Mouse (Mus musculus) hindbrain, postnatal 0 days (tissue): ENCODE data around the gene Dnajc3. TPM values are rescaled to one million over a fixed set of nuclear protein-coding genes. Genes with fewer than 3 reads are reported as not detected.

Experiments used
- ATAC-seq: fragments of 200-750 bp; cut with Nextera tagmentation; 2 replicates; pipeline ENCODE4 v1.8.0; 2017; ENCODE audit warnings: mild to moderate bottlenecking, moderate TSS enrichment, moderate library complexity
- DNase-seq: peaks from one replicate; pipeline ENCODE4 v3.0.0-alpha.2; 2015; ENCODE audit warnings: low spot score
- H3K27ac ChIP-seq: fragments of 300-500 bp; sonication (generic); 2 replicates; pipeline ENCODE4 v1.5.1; 2014; ENCODE audit warnings: mild to moderate bottlenecking
- H3K27me3 ChIP-seq: fragments of 300-500 bp; sonication (generic); 2 replicates; pipeline ENCODE4 v1.6.1; 2014; ENCODE audit warnings: low read length, mixed read lengths; ENCODE audit not compliant: insufficient read depth
- H3K36me3 ChIP-seq: fragments of 300-500 bp; sonication (generic); 2 replicates; pipeline ENCODE4 v1.6.1; 2014; ENCODE audit warnings: low read length, mixed read lengths; ENCODE audit not compliant: insufficient read depth
- H3K4me1 ChIP-seq: fragments of 300-500 bp; sonication (generic); 2 replicates; pipeline ENCODE4 v1.6.1; 2014; ENCODE audit warnings: antibody characterized with exemption, low read length, mixed read lengths; ENCODE audit not compliant: insufficient read depth
- H3K4me2 ChIP-seq: fragments of 300-500 bp; sonication (generic); 2 replicates; pipeline ENCODE4 v1.6.1; 2014; ENCODE audit warnings: low read depth, mild to moderate bottlenecking, low read length, moderate library complexity, mixed read lengths
- H3K4me3 ChIP-seq: fragments of 300-500 bp; sonication (generic); 2 replicates; pipeline ENCODE4 v1.5.1; 2014; ENCODE audit warnings: low read length
- H3K9ac ChIP-seq: fragments of 300-500 bp; sonication (generic); replicated peaks from 2 replicates; pipeline ENCODE4 v1.6.1; 2014; ENCODE audit warnings: mild to moderate bottlenecking, low read length, moderate library complexity, mixed read lengths
- H3K9me3 ChIP-seq: fragments of 300-500 bp; sonication (generic); 2 replicates; pipeline ENCODE4 v1.6.1; 2016; ENCODE audit warnings: low read length, mixed read lengths
- CTCF ChIP-seq: IDR thresholded peaks from 2 replicates; pipeline ENCODE4 v1.5.1; 2016; ENCODE audit warnings: antibody characterized with exemption, control low read depth, low read depth
- WGBS: fragments of 180-500 bp; shearing (Covaris S2); extraction: QIAGEN DNeasy Blood & Tissue Kit; methylation state at CpG from one replicate; pipeline ENCODE4 v1.1.7; 2014; 5-methylcytosine and 5-hydroxymethylcytosine counted together
- polyA plus RNA-seq: library from polyadenylated mRNA; unstranded; fragments of >200 nt; fragmentation: Nextera tagmentation; extraction: Ambion mirVana; gene quantifications from 2 replicates; pipeline ENCODE4 v1.2.1, GENCODE M21; 2015
- total RNA-seq: library from RNA; depleted of rRNA; stranded (reverse); fragments of >200 nt; gene quantifications from 2 replicates; pipeline ENCODE4 v1.2.3, GENCODE M21; 2014; rRNA removed

The Dnajc3 gene
- total RNA-seq (16.7 and 19.0 TPM in 2 replicates), polyA plus RNA-seq (22.8 and 23.2 TPM in 2 replicates)

DNA sequence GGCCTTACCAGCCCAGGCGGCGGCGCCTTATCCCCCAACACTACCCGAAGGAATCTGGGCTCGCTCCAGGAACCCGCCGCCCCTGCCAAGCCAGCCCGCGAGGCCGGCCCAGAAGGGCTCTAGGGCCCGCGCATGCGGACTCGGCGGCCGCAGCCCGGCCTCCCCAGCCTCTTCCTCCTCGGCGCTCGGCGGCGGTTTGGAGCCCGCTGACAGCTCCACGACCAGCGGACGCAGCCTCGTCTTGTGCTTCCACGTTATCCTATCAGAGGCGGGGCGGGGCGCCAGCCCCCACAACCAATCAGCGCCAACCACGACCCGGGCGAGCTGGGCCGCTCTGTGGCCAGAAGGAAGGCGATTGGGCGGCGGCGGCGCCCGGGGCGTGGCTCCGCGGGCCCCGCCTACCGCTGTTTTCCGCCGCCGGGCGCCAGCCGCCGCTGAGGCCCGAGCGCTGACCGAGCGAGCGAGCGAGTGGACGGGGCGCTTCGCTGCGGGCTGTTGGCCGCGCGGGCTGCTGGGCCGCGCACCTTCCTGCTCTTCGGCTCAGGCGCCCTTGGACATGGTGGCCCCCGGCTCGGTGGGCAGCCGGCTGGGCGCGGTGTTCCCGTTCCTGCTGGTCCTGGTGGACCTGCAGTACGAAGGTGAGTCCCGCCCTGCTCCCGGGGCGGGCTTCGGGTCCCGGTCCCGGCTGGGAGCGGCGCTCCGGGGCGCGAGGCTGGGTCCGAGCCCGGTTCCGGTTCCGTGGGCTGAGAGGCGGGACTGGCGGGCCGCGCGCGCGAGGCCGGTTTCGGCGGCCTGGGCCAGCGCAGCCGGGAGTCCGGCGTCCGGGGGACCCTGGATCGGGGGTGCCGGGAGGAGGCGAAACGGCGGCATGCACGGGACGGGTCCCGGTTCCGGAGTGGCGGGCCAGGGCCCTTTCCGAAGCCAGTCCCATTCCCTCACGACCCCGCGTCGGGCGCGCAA is at the start of gene Dnajc3:
Dnajc3 (plus strand) TSS at position 444 of the 960 bp plus-strand sequence.
- no peaks in the 10 kb centered on the region for H3K36me3 ChIP-seq
- H3K9me3 ChIP-seq = no peaks in the 10 kb centered on the region
- peak; percentile 99 for DNase-seq
- peak; percentile 100 for ATAC-seq
- H3K27ac ChIP-seq = peak within 1 kb of the TSS; percentile 86
- peak within 1 kb of the TSS; percentile 79 for H3K4me2 ChIP-seq
- TF ChIP-seq CTCF = no peak
- no peaks in the 10 kb centered on the region for H3K27me3 ChIP-seq
- peaks cover 10% of the 10 kb centered on the region for H3K4me1 ChIP-seq
- H3K4me3 ChIP-seq = peak within 1 kb of the TSS; percentile 98
- under 1% methylated on average over 106 of the region's 124 CpGs for whole genome bisulfite sequencing
- H3K9ac ChIP-seq = peak within 1 kb of the TSS; percentile 95

DNA sequence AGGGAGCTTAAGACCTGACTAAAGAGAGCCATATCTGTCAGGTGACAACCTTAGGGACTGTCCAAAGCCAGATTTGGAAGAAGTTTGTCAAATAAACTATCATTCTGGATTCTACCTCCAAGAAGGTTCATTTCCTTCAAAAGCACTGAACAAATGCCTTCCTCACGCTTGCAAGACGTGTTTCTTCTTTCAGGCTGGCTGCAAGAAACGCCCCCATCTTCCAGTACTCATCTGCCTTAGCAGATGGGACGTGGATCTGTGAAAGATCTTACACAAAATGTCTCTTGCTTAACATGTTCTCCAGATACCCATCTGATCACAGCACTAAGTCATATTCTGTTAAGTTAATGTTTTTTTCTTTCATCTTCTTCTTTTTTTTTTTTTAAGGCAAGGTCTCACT is 47.7 kb upstream of the Dnajc3 start:
- Histone ChIP-seq H3K4me3 (no peak overlapping the region), H3K9ac (no peak overlapping the region), H3K27ac (no peak overlapping the region), H3K4me2 (no peak overlapping the region), H3K36me3 (peaks cover 55% of the 10 kb centered on the region; the same call in 1 of the 2 replicates), H3K27me3 (no peaks in the 10 kb centered on the region), H3K4me1 (no peaks in the 10 kb centered on the region), H3K9me3 (no peaks in the 10 kb centered on the region)
- no peak for TF ChIP-seq CTCF
- no peak for DNase-seq
- no peak for ATAC-seq
- 92% methylated on average over 4 of the region's 4 CpGs for WGBS

- Histone ChIP-seq H3K27me3 (no peaks in the 10 kb centered on the region), H3K4me1 (no peaks in the 10 kb centered on the region), H3K9ac (no peak overlapping the region), H3K9me3 (no peaks in the 10 kb centered on the region), H3K4me3 (no peak overlapping the region), H3K36me3 (peaks cover 47% of the 10 kb centered on the region), H3K27ac (no peak overlapping the region), H3K4me2 (no peak overlapping the region)
- no peak for DNase-seq
- WGBS = 87% methylated on average over 7 of the region's 7 CpGs
- no peak for TF ChIP-seq CTCF
- ATAC-seq = no peak
Measured at GRCm38 (mm10) chr14:118895228-118895627, 42.5 kb upstream of the Dnajc3 start.

- no peak overlapping the region for H3K27ac ChIP-seq
- 92% methylated on average over 10 of the region's 10 CpGs for WGBS
- peaks cover 47% of the 10 kb centered on the region for H3K36me3 ChIP-seq
- no peak overlapping the region for H3K9ac ChIP-seq
- no peaks in the 10 kb centered on the region for H3K4me1 ChIP-seq
- TF ChIP-seq CTCF = no peak
- ATAC-seq (no peak), DNase-seq (no peak)
- no peaks in the 10 kb centered on the region for H3K27me3 ChIP-seq
- H3K9me3 ChIP-seq = no peaks in the 10 kb centered on the region
- no peak overlapping the region for H3K4me2 ChIP-seq
- H3K4me3 ChIP-seq = no peak overlapping the region
Measured at GRCm38 (mm10) chr14:118895655-118896054, 42.1 kb upstream of the Dnajc3 start.

GRCm38 (mm10) chr14:118899940-118900339 is 37.8 kb upstream of the Dnajc3 start:
- DNase-seq = no peak
- ATAC-seq = no peak
- Histone ChIP-seq H3K4me3 (no peak overlapping the region), H3K27ac (no peak overlapping the region), H3K27me3 (no peaks in the 10 kb centered on the region), H3K4me1 (no peaks in the 10 kb centered on the region), H3K9me3 (no peaks in the 10 kb centered on the region), H3K9ac (no peak overlapping the region), H3K4me2 (no peak overlapping the region), H3K36me3 (peaks cover 55% of the 10 kb centered on the region)
- 85% methylated on average over 11 of the region's 11 CpGs for WGBS
- no peak for TF ChIP-seq CTCF

- Histone ChIP-seq H3K27ac (no peak overlapping the region), H3K4me3 (no peak overlapping the region)
- TF ChIP-seq CTCF = peak; percentile 14; the same call in 1 of the 2 replicates
Measured at GRCm38 (mm10) chr14:118900911-118901310, 36.9 kb upstream of the Dnajc3 start.

DNA sequence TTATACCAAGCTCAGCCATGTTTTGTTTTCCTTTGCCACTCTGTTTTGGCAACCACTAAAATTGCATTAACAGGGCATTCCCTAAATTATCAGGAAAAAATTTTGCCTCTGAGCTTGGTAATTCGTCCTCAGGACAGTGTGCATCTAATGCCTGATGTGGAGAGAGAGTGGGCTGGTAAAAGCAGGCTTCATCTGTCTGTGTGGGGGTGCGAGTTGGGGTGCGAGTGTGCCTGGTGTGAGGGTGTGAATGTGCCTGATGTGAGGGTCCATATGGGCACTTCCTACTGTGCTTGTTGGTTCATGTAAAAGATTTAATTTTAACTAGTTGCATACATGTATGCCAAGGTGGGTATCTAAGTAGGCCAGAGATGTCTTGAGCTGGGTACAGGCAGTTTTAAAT is 34.4 kb upstream of the Dnajc3 start:
- Histone ChIP-seq H3K9ac (no peak overlapping the region), H3K4me2 (no peak overlapping the region), H3K9me3 (no peaks in the 10 kb centered on the region), H3K36me3 (peaks cover 56% of the 10 kb centered on the region), H3K4me1 (no peaks in the 10 kb centered on the region), H3K27ac (no peak overlapping the region), H3K27me3 (no peaks in the 10 kb centered on the region), H3K4me3 (no peak overlapping the region)
- TF ChIP-seq CTCF = no peak
- DNase-seq = no peak
- no peak for ATAC-seq
- WGBS = 75% methylated on average over 3 of the region's 3 CpGs

More at GRCm38 (mm10) chr14:118900911-118901310, 36.9 kb upstream of the Dnajc3 start:
- no peaks in the 10 kb centered on the region for H3K9me3 ChIP-seq
- no peaks in the 10 kb centered on the region for H3K27me3 ChIP-seq
- no peak for ATAC-seq
- H3K36me3 ChIP-seq = peaks cover 48% of the 10 kb centered on the region
- 98% methylated on average over 1 of the region's 1 CpGs for WGBS
- no peak overlapping the region for H3K9ac ChIP-seq
- no peaks in the 10 kb centered on the region for H3K4me1 ChIP-seq
- no peak for DNase-seq
- H3K4me2 ChIP-seq = no peak overlapping the region
